Mouse (Mus musculus) brain, adult 2 months (tissue): ENCODE measurements around the gene Ttbk1.
A peak's percentile ranks its signal among the peaks of the same experiment; 100 is the strongest.
"Not testable (repeated sequence)": the region's sequence is repeated elsewhere in the genome, so short reads cannot be mapped to it uniquely, and the experiment has no call there.

ENCODE experiments used
- DNase-seq: peaks from one replicate; pipeline ENCODE4 v3.0.0; 2011; ENCODE audit warnings: low read depth, low spot score

The Ttbk1 gene

GRCm38 (mm10) chr17:46487431-46487830 lies at the start of gene Ttbk1:
Gene Ttbk1, minus strand, starts transcription at chr17:46487675.
- peak; percentile 93 for DNase-seq

- peak; percentile 88 for DNase-seq
These were observed 38.3 kb upstream of the Ttbk1 start for GRCm38 (mm10) chr17:46525579-46526307.

GRCm38 (mm10) chr17:46525065-46525464 lies 37.6 kb upstream of the Ttbk1 start:
- no peak for DNase-seq

GRCm38 (mm10) chr17:46521963-46522668 lies 34.6 kb upstream of the Ttbk1 start:
- no peak for DNase-seq

GRCm38 (mm10) chr17:46521174-46521573 lies 33.7 kb upstream of the Ttbk1 start:
- DNase-seq = no peak

GRCm38 (mm10) chr17:46520385-46520979 lies 33.0 kb upstream of the Ttbk1 start:
- DNase-seq = no peak

GRCm38 (mm10) chr17:46519971-46520370 lies 32.5 kb upstream of the Ttbk1 start:
- DNase-seq = no peak

- no peak for DNase-seq
These were observed 25.9 kb upstream of the Ttbk1 start for GRCm38 (mm10) chr17:46513329-46513728.

- DNase-seq = no peak
These were observed 23.7 kb upstream of the Ttbk1 start for GRCm38 (mm10) chr17:46511059-46511710.

GRCm38 (mm10) chr17:46505617-46506016 lies 18.1 kb upstream of the Ttbk1 start:
- DNase-seq = no peak

- no peak for DNase-seq
These were observed 16.6 kb upstream of the Ttbk1 start for GRCm38 (mm10) chr17:46503847-46504638.

GRCm38 (mm10) chr17:46502775-46503174 lies 15.3 kb upstream of the Ttbk1 start:
- no peak for DNase-seq

GRCm38 (mm10) chr17:46497956-46498355 lies 10.5 kb upstream of the Ttbk1 start:
- no peak for DNase-seq

- peak; percentile 97 for DNase-seq
These were observed 9.4 kb upstream of the Ttbk1 start, which contains the start of gene Dnph1 for GRCm38 (mm10) chr17:46496623-46497434. Gene Dnph1, plus strand, starts transcription at chr17:46496711.

GRCm38 (mm10) chr17:46496081-46496480 lies 8.6 kb upstream of the Ttbk1 start:
- DNase-seq = not testable (repeated sequence)

GRCm38 (mm10) chr17:46495486-46495885 lies 8.0 kb upstream of the Ttbk1 start:
- DNase-seq = no peak

- no peak for DNase-seq
These were observed 480 bp downstream of the Ttbk1 start for GRCm38 (mm10) chr17:46486995-46487394.

GRCm38 (mm10) chr17:46484461-46484875 lies 3.0 kb downstream of the Ttbk1 start:
- peak; percentile 63 for DNase-seq

GRCm38 (mm10) chr17:46484021-46484431 lies 3.4 kb downstream of the Ttbk1 start:
- peak; percentile 57 for DNase-seq

- peak; percentile 93 for DNase-seq
These were observed 3.9 kb downstream of the Ttbk1 start for GRCm38 (mm10) chr17:46483561-46484001.
